Mouse (Mus musculus) forebrain, embryonic 14.5 days (tissue): ENCODE results near the gene Gzmg. TPM values are rescaled to one million over a fixed set of nuclear protein-coding genes. Genes with fewer than 3 reads are reported as not detected.
"Not testable (repeated sequence)": the region's sequence is repeated elsewhere in the genome, so short reads cannot be mapped to it uniquely, and the experiment has no call there.

ENCODE experiments used
- ATAC-seq: fragments of 200-750 bp; cut with Nextera tagmentation; 2 replicates; pipeline ENCODE4 v1.8.0; 2017; ENCODE audit warnings: mild to moderate bottlenecking, moderate library complexity
- DNase-seq: peaks from one replicate; pipeline ENCODE4 v3.0.0-alpha.2; 2015; ENCODE audit warnings: low spot score
- H3K27ac ChIP-seq: fragments of 300-500 bp; sonication (generic); 2 replicates; pipeline ENCODE4 v1.5.1; 2014; ENCODE audit warnings: low read depth, mild to moderate bottlenecking, control low read depth, low read length, moderate library complexity
- H3K27me3 ChIP-seq: fragments of 300-500 bp; sonication (generic); replicated peaks from 2 replicates; pipeline ENCODE4 v1.6.1; 2014; ENCODE audit warnings: low read length, control low read depth, mixed read lengths; ENCODE audit not compliant: control insufficient read depth, insufficient read depth
- H3K36me3 ChIP-seq: fragments of 300-500 bp; sonication (generic); 2 replicates; pipeline ENCODE4 v1.6.1; 2014; ENCODE audit warnings: low read length, control low read depth; ENCODE audit not compliant: control insufficient read depth, insufficient read depth
- H3K4me1 ChIP-seq: fragments of 300-500 bp; sonication (generic); 2 replicates; pipeline ENCODE4 v1.6.1; 2014; ENCODE audit warnings: antibody characterized with exemption, low read length, control low read depth; ENCODE audit not compliant: control insufficient read depth, insufficient read depth
- H3K4me2 ChIP-seq: fragments of 300-500 bp; sonication (generic); 2 replicates; pipeline ENCODE4 v1.6.1; 2014; ENCODE audit warnings: mild to moderate bottlenecking, control low read depth, low read length
- H3K4me3 ChIP-seq: fragments of 300-500 bp; sonication (generic); 2 replicates; pipeline ENCODE4 v1.5.1; 2014; ENCODE audit warnings: low read depth, low read length, control low read depth
- H3K9ac ChIP-seq: fragments of 300-500 bp; sonication (generic); 2 replicates; pipeline ENCODE4 v1.6.1; 2014; ENCODE audit warnings: mild to moderate bottlenecking, low read length, control low read depth, moderate library complexity
- H3K9me3 ChIP-seq: fragments of 300-500 bp; sonication (generic); replicated peaks from 2 replicates; pipeline ENCODE4 v1.6.1; 2016; ENCODE audit warnings: low read length, control low read depth, mixed read lengths; ENCODE audit not compliant: control insufficient read depth
- WGBS: fragments of 180-500 bp; shearing (Covaris S2); extraction: QIAGEN DNeasy Blood & Tissue Kit; methylation state at CpG from one replicate; pipeline ENCODE4 v1.1.7; 2014; 5-methylcytosine and 5-hydroxymethylcytosine counted together
- polyA plus RNA-seq: library from polyadenylated mRNA; unstranded; fragments of >200 nt; fragmentation: Nextera tagmentation; extraction: Ambion mirVana; gene quantifications from 2 replicates; pipeline ENCODE4 v1.2.1, GENCODE M21; 2014

The Gzmg gene
- polyA plus RNA-seq, 1 experiment from 2014 or later = not detected

DNA sequence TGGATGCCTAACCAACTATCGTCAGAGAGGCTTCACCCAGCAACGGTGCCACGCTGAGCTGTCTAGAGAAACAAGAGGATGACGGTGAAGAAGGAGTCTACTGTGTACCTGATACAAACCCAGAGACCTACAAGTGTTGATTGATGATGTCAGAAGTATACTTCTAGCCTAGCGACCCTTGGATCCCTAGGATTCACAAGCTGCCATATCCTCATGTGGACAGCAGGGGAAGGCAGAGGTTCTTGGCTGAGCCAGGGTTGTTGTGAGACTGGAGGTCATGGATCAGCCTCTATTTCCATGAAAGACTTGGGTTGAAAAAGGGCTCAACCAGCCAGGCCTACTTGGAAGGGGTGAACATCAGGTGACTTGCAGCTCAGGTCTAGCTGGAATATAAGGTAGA is 13.4 kb upstream of the Gzmg start:
- Histone ChIP-seq H3K4me2 (no peak overlapping the region), H3K27me3 (no peaks in the 10 kb centered on the region), H3K9me3 (no peaks in the 10 kb centered on the region), H3K36me3 (no peaks in the 10 kb centered on the region), H3K9ac (no peak overlapping the region), H3K4me3 (no peak overlapping the region), H3K27ac (no peak overlapping the region), H3K4me1 (no peaks in the 10 kb centered on the region)
- ATAC-seq (no peak), DNase-seq (no peak)
- 90% methylated on average over 5 of the region's 5 CpGs for WGBS

DNA sequence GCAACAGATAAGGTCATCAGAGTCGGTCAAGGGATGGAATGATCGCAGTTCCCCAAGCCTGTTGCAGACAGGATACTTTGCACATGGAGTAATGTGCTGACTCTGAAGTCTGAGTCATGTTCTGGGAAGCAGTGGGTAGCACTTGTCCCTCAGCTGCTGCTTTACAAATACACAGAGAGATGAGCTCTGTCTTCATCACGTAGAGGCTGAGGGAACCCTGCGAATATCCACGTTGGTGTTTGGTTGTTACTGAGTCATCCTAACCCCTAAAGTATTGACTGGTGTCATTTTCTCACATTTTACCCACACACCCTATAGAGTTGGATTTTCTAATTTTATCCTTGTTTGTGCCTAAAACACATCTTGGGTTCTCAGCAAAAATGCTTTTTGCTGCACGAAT is 8.6 kb upstream of the Gzmg start:
- WGBS = 93% methylated on average over 6 of the region's 6 CpGs
- no peak overlapping the region for H3K4me2 ChIP-seq
- no peaks in the 10 kb centered on the region for H3K9me3 ChIP-seq
- no peak overlapping the region for H3K4me3 ChIP-seq
- DNase-seq = no peak
- H3K27ac ChIP-seq = no peak overlapping the region
- ATAC-seq = no peak
- no peaks in the 10 kb centered on the region for H3K36me3 ChIP-seq
- H3K4me1 ChIP-seq = no peaks in the 10 kb centered on the region
- H3K9ac ChIP-seq = no peak overlapping the region
- H3K27me3 ChIP-seq = no peaks in the 10 kb centered on the region

DNA sequence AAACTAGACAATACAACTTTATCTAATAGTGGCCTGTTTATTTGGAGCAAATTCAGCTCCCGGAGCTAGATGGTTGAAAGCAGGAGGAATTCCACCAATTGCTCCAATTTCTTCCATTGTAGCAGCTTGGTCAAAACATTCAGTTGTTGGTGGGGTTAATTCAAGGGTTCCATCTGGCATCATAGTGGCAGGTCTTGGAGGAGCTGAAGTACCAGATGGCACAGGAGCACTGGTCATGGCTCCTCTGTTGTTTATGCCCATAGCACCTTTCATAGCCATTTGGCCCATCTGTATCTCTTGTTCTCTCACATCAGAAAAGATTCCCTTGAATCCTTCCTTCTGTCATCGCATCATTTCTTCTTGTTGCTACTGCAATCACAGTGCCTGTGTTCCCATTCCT is 2.7 kb upstream of the Gzmg start:
- H3K4me2 ChIP-seq = no peak overlapping the region
- H3K4me3 ChIP-seq = no peak overlapping the region
- no peaks in the 10 kb centered on the region for H3K9me3 ChIP-seq
- DNase-seq (no peak), ATAC-seq (no peak)
- H3K27ac ChIP-seq = no peak overlapping the region
- no peaks in the 10 kb centered on the region for H3K27me3 ChIP-seq
- no peak overlapping the region for H3K9ac ChIP-seq
- H3K36me3 ChIP-seq = no peaks in the 10 kb centered on the region
- H3K4me1 ChIP-seq = no peaks in the 10 kb centered on the region
- WGBS = 100% methylated on average over 2 of the region's 2 CpGs

DNA sequence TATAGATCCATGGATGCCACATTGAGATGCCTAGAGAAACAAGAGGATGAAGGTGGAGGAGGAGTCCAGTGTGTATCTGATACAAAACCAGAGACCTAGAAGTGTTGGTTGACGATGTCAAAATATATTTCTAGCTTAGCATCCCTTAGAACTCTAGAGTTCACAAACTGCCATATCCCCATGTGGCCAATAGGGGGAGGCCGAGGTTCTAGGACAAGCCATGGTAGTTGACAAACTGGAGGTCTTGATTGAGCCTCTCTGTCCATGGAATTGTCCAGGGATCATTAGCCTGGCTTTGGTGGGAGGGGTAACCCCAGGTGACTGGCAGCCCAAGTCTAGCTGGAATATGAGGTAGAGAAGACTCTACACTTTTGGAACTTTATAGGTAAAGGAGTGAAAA is 4.0 kb downstream of the Gzmg start:
- WGBS = 67% methylated on average over 2 of the region's 2 CpGs
- Histone ChIP-seq H3K4me3 (no peak overlapping the region), H3K4me1 (no peaks in the 10 kb centered on the region), H3K4me2 (no peak overlapping the region), H3K27me3 (no peaks in the 10 kb centered on the region), H3K27ac (no peak overlapping the region), H3K36me3 (no peaks in the 10 kb centered on the region), H3K9me3 (no peaks in the 10 kb centered on the region), H3K9ac (no peak overlapping the region)
- ATAC-seq (no peak), DNase-seq (no peak)

DNA sequence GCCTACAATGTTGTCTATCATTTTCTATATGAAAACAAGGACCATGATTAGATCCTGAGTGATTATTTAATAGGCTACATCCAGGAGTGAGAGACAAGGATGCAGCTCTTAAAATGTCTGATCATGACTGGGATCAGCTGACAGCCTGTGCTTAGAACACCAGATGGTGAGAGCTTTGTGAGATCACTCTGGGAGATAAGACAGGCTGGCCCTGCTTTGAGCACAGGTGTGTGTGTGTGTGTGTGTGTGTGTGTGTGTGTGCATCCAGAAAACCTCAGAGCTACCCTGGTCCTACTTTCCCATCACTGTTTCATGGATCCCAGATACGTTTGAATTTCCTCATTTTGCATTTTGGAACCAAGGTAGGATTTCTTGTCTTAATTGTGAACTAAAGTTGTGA is 25.7 kb downstream of the Gzmg start:
- not testable (repeated sequence) for H3K36me3 ChIP-seq, ATAC-seq, H3K4me1 ChIP-seq, H3K9me3 ChIP-seq, H3K27ac ChIP-seq, DNase-seq, H3K4me2 ChIP-seq, H3K27me3 ChIP-seq, H3K9ac ChIP-seq, H3K4me3 ChIP-seq
- WGBS = 79% methylated on average over 1 of the region's 1 CpGs

DNA sequence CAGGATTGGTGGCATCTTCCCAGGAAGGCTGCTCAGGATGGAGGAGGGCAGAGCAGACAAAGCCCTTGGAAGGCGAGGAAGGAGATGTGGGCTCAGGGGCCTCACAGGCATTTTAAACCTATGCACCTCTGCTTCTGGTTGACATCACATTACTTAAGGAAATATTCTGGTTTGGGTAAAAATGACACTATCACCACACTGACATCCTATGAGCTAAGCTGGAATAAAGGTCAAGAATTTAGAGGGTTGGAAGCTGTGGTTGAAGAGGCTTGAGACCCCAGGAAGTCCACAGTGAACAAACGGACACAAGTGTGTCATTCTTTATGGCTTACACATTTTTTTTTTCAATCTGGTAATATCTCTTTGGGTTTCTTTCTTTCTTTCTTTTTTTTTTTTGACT is 26.9 kb downstream of the Gzmg start, which contains the start of gene Gzmd:
Gzmd (minus strand) TSS at position 101 of the 400 bp plus-strand sequence.
- not testable (repeated sequence) for H3K4me2 ChIP-seq, DNase-seq
- WGBS = 77% methylated on average over 2 of the region's 2 CpGs

DNA sequence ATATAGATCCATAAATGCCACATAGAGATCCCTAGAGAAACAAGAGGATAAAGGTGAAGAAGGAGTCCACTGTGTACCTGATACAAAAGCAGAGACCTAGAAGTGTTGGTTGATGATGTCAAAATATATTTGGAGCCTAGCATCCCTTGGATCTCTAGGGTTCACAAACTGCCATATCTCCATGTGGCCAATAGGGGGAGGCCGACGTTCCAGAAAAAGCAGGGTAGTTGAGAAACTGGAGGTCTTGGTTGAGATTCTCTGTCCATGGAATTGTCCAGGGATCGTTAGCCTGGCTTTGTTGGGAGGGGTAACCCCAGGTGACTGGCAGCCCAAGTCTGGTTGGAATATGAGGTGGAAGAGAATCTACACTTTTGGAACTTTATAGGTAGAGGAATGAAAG is 31.0 kb downstream of the Gzmg start:
- H3K27me3 ChIP-seq = no peaks in the 10 kb centered on the region

More for the DNA sequence above, 26.9 kb downstream of the Gzmg start, which contains the start of gene Gzmd:
- not testable (repeated sequence) for H3K27me3 ChIP-seq, ATAC-seq, H3K9ac ChIP-seq, H3K36me3 ChIP-seq, H3K9me3 ChIP-seq, H3K27ac ChIP-seq, H3K4me1 ChIP-seq, H3K4me3 ChIP-seq

DNA sequence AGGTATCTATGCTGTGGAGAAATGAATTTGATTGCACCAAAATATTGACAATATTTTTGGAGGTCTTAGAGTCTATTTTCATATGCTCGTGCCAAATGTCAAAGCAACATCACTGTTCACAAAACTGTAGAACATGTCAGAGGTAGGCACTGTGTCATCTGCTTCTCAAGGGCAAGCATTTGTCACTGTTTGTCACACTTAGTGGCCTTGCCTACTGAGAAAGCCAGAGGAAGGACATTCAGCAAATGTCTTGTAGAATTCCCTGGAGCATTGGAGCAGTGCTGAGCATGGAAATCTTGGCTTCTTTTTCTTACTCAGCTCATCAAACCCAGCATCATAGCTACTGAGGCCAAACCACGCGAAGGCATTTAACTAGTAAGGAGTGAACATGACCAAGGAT is 35.9 kb downstream of the Gzmg start:
- Histone ChIP-seq H3K27ac (no peak overlapping the region), H3K36me3 (no peaks in the 10 kb centered on the region), H3K9ac (no peak overlapping the region), H3K9me3 (no peaks in the 10 kb centered on the region), H3K27me3 (no peaks in the 10 kb centered on the region), H3K4me1 (no peaks in the 10 kb centered on the region), H3K4me3 (no peak overlapping the region), H3K4me2 (no peak overlapping the region)
- WGBS = 81% methylated on average over 3 of the region's 3 CpGs
- ATAC-seq = no peak
- no peak for DNase-seq

More for the DNA sequence above, 31.0 kb downstream of the Gzmg start:
- Histone ChIP-seq H3K36me3 (no peaks in the 10 kb centered on the region), H3K4me1 (no peaks in the 10 kb centered on the region), H3K9me3 (no peaks in the 10 kb centered on the region), H3K27ac (no peak overlapping the region), H3K9ac (no peak overlapping the region), H3K4me3 (no peak overlapping the region), H3K4me2 (no peak overlapping the region)
- DNase-seq (no peak), ATAC-seq (no peak)
- WGBS = 52% methylated on average over 3 of the region's 3 CpGs

DNA sequence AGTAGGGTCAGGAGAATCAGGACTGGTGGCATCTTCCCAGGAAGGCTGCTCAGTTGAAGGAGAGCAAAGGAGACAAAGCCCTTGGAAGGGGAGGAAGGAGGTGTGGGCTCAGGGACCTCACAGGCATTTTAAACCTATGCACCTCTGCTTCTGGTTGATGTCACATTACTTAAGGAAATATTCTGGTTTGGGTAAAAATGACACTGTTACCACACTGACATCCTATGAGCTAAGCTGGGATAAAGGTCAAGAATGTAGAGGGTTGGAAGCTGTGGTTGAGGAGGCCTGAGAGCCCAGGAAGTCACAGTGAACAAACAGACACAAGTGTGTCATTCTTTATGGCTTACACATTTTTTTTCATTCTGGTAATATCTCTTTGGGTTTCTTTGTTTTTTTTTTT is 38.9 kb downstream of the Gzmg start, which contains the start of gene Gzme:
Gzme (minus strand) TSS at position 101 of the 400 bp plus-strand sequence.
- no peaks in the 10 kb centered on the region for H3K4me1 ChIP-seq
- H3K9me3 ChIP-seq = no peaks in the 10 kb centered on the region
- H3K36me3 ChIP-seq = no peaks in the 10 kb centered on the region
- H3K27ac ChIP-seq = no peak within 1 kb of the TSS
- H3K4me2 ChIP-seq = no peak within 1 kb of the TSS
- no peak within 1 kb of the TSS for H3K4me3 ChIP-seq
- no peak within 1 kb of the TSS for H3K9ac ChIP-seq
- no peaks in the 10 kb centered on the region for H3K27me3 ChIP-seq
- DNase-seq (no peak), ATAC-seq (no peak)
